Mouse (Mus musculus) G1E (cell line): ENCODE measurements at regions not wholly inside any gene's neighbourhood (a gene's known extent, or its start where the extent isn't known, plus 50 kb on each side); places are given as distances from the start of the nearest gene placed in this dataset.

Experiments
- CTCF ChIP-seq: IDR thresholded peaks from 2 replicates; pipeline ENCODE4 v1.5.1; 2012; ENCODE audit warnings: low read depth, low read length, inconsistent platforms, mixed read lengths
- GATA1 ChIP-seq: IDR thresholded peaks from 2 replicates; pipeline ENCODE4 v1.6.1; 2012; ENCODE audit warnings: borderline replicate concordance, low read length, inconsistent platforms, mixed read lengths
- POLR2AphosphoS5 ChIP-seq: IDR thresholded peaks from 2 replicates; pipeline ENCODE4 v1.6.1; 2012; ENCODE audit warnings: low read depth, low read length, inconsistent platforms; ENCODE audit not compliant: insufficient replicate concordance
- TAL1 ChIP-seq: conservative IDR thresholded peaks from 2 replicates; pipeline ENCODE4 v1.6.1; 2012; ENCODE audit warnings: low read depth, low read length, inconsistent platforms, mixed read lengths

DNA sequence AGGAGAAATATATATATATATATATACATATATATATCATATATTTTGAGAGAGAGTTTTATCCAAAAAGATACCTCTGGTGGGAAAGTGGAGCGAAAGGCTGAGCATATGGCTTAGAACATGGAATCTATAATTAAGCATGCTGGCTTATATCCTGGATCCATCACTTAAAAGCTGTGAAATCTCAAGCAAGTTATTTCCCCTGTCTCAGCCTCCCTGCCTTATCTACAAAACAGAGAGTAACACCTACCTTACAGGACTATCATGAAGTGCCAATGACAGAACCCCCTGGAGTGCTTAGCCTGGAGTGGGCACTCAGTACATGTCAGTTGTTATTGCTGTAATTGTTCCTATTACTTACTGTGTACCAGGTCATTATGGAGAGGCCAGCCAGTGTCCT is 71.9 kb upstream of the Tyw5 start:
- TF ChIP-seq CTCF (no peak), TAL1 (no peak), GATA1 (no peak), POLR2AphosphoS5 (no peak)
